Mouse (Mus musculus) left cerebral cortex, postnatal 4 days (tissue): ENCODE results near the gene Ssc4d. TPM values are rescaled to one million over a fixed set of nuclear protein-coding genes. Genes with fewer than 3 reads are reported as not detected.

Source experiments
- DNase-seq: peaks from one replicate; pipeline ENCODE4 v3.0.0-alpha.2; 2022
- intact Hi-C: fragments of 180-260 bp; cut with DNase I; formaldehyde crosslinking; loops from one replicate; pipeline ENCODE4 v1.15.1; 2025
- total RNA-seq, 2 experiments: library from RNA; stranded (reverse); gene quantifications; 2 replicates each; pipeline ENCODE4 v1.2.3; 2021

Ssc4d gene
- 1 to 10 TPM; 2.0 to 2.7 TPM for total RNA-seq

DNA sequence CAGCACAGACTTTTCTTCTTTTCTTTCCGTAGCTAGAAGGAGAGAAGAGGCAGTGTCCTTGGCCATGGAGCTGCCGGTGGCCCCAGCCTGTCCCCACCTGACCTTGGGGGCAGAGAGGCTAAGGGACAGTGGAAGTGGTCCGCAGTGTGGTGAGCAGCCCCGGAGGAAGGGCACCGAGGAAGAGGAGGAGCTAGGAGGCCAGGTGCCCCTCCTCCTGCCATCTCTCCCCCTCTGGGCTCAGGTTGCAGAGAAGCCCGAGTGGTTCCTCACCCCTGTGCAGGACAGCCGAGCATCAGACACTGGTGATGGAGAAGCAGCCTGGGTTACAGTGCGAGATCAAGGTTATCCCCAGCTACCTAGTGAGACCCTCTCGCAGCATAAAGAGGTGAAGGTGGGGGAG lies at the start of gene Ssc4d:
Gene Ssc4d, minus strand, starts transcription at position 167 of the 400 bp plus-strand sequence.
- intact Hi-C loops = no loop called here
- DNase-seq = no peak

- no peak for DNase-seq
- intact Hi-C loops = no loop called here
Observed at GRCm38 (mm10) chr5:136019907-136020306, 45.6 kb upstream of the Ssc4d start.

DNA sequence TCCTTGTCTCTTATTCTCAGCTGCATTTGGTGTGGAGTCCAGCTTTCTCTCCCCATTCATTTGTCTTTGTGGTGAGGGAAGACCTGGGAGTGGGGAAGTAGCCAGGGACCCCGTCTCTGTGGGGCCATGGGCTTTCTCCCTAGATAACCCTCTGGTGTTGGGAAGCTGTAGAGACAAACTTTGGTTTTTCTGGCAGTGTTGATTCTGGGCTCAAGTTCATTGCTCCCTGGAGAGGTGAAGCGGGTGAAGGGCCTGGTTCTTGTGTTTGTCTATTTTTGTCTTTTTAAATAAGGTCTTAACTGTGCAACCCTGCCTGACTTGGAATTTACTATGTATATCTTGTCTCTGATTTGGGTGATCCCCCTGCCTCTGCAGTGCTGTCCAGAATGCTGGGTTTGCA lies 44.4 kb upstream of the Ssc4d start:
- no peak for DNase-seq
- intact Hi-C loops = no loop called here

DNA sequence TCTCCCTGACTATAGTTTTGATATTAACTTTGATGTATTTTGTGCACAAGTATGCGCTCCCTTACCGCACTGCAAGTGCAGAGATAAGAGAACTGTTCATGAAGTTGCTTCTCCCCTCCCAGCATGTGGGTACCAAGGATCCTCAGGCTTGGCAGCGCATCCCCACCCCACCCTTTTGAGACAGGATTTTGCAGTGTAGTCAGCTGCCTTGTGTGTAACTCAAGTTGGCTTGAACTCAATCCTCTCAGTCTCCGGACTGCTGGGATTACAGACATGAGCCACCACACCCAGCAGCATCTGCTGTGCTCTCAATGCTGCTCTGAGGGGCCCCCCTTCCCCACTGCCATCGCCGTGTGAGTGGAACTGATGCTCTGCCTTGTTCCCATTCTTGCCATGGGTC lies 42.9 kb upstream of the Ssc4d start:
- intact Hi-C loops = no loop called here
- DNase-seq = peak; percentile 35

DNA sequence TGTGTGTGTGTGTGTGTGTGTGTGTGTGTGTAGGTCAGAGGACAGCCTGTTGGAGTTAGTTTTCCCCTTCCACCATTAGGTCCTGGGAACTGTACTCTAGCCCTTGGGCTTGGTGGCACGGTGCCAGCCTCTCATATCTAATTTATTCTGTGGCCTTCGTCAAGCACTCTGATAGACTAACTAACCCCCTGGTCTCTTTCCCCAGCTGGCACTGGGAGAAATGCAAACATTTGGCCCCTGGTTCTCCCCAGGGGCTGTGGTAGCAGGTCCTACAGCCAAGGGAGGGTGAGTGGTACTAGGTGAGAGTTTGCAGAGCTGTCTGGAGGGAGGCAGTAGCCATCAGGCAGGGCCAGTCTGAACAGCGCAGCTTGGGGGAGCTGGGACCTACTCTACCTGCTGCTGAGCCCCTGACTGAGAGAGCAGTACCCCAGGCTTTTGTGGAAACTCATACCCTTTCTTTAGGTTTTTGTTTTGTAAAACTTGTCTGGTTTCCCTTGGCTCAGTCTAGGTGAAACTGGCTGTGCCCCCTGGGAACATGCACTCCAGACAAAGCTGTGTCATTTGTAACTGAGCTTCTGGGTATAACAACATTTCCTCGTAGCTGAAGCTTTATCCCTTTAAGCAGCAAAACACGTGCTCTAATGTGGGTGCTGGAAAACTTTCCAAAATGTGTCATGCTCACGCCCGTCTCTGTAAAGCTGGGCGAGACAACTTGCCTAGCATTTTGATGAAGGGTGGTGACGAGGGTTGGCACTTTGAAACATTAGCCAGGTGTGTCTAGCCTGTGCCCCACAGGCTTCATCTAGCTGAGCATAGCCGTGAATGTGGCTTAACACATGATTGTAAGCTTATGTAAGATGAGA lies 41.9 kb upstream of the Ssc4d start:
- intact Hi-C loops = no loop called here
- DNase-seq = peak; percentile 56

DNA sequence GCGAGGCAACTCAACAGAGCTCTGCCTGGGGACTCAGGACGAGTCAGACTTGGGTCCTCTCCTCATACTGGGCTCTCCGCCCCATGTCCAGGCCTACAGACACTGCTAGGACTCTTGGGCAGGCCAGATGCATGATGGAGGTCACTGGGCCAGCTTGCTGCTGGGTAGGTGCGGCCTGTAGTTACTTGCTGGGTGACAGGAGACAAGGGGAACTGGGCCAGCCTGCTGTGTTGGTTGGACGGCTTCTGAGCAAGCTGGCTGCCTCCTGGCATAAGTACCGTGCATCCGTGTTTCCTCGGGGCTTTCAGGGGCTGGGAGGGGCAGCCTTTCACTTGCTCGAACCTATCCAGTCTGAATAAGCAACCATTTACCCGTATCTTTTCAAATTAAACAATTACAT lies 41.3 kb upstream of the Ssc4d start:
- intact Hi-C loops = no loop called here
- no peak for DNase-seq

DNA sequence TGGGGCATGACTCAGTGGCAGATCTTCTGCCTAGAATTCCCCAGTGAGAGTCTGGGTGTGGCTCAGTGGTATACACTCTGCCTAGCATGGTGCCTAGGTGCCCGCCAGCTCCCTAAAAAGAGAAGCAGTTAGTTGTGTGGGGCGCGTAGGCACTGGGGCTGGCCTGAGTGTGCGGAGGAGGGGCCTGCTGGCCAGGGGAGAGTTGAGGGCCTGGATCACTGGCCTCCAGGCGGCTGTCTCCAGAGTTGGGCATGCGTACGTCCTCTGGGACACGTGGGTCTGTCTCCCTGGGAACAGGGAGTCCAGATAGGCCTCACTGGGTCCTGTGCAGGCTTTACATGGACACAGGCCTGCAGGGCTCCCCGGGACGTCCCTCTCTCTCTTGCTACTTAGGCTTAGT lies 40.5 kb upstream of the Ssc4d start:
- intact Hi-C loops = no loop called here

DNA sequence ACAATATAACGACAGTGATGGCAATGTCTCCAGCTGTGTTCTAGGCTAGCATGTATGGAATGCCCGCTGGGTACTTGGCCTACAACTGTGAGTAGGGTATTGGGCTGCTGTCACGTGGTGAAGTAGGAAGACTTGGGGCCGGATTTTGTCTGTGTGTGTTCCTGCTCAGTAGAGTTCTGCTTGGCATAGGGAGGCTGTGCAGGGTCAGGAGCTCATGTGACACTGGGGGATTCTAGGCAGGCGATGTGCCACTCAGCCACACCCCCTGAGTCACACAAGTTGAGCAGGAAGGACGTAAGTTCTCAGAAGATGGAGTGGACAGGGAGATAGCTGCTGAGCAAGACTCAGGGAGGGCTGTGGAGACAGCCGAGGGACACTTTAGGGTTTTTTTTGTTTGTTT lies 33.4 kb upstream of the Ssc4d start:
- no peak for DNase-seq
- intact Hi-C loops = no loop called here

More for the DNA sequence above, 40.5 kb upstream of the Ssc4d start:
- no peak for DNase-seq

DNA sequence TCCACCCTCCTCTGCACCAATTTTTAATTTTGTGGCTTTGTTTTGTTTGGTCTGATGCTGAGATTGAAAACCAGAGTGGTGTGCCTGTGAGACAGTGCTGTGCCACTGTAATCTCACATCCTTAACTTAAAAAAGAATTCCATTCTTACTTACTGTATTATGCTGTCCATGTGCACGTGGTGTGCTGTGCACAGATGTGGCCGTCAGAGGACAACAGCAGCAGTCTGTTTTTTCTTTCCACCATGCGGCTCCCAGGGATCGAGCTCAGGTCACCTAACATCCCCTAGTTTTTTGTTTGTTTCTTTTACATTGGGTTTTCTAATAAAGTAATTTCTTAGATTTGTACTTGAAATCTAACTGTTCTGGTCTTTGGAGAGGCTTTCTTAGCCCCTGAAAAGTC lies 30.2 kb upstream of the Ssc4d start:
- no peak for DNase-seq
- intact Hi-C loops = no loop called here

DNA sequence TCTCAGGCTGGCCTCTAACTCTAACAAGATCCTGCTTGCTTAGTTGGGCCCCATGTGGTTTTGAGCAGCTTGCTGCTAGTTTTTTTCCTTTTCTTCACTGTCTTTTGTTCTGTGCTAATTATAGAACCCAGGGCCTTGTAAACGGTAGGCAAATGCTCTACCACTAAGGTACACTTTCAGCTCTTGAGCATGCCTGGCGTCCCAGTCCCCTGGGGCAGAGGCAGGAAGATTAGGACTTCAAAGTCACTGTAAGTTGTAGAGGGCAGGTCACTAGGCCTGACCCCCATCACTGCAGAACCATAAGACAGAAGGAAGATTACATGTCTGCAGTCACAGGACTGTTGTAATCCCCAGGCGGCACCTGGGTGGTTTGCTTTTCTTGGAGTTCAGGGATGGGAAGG lies 28.4 kb upstream of the Ssc4d start:
- no peak for DNase-seq
- intact Hi-C loops = no loop called here

DNA sequence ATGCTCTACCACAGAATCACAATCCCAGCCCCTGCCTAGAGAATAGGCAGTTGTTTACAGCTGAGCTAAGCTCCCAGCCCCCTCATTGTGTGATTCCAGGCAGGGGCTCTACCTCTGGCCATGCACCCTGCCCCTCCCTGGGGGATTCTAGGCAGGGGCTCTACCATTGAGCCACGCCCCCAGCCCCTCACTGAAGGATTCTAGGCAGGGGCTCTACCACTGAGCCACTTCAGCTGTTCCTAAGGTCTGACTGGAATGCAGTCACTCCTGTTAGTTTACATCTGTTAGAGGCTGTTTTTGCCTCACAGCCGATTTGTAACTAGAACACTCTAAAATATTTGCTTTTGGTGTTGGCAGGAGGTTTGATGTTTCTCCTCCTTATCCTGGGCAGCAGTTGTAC lies 28.0 kb upstream of the Ssc4d start:
- no peak for DNase-seq
- intact Hi-C loops = no loop called here

GRCm38 (mm10) chr5:136001222-136001621 lies 26.9 kb upstream of the Ssc4d start:
- intact Hi-C loops = no loop called here
- DNase-seq = no peak

GRCm38 (mm10) chr5:135996162-135996561 lies 21.8 kb upstream of the Ssc4d start:
- no peak for DNase-seq
- intact Hi-C loops = no loop called here

- intact Hi-C loops = no loop called here
- DNase-seq = peak; percentile 88
Observed at GRCm38 (mm10) chr5:135994725-135995687, 20.7 kb upstream of the Ssc4d start, which contains the start of gene Dtx2. Gene Dtx2 (plus strand): TSS chr5:135994800.

DNA sequence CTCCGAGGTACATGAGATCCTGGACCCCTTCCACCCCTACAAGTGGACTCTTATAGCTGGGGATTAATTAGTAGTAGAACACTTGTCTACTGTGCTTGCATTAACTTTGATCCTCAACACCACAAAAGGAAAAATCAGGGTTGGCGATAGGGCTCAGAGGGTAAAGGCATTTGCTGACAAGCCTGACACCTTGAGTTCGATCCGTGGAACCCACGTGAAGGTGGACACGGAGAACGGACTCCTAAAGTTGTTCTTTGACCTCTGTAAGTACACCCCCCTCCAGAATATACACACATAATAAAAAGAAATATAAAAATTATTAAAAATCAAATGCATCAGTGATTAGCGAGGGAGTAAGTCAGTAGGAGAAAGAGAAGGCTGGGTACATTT lies 20.0 kb upstream of the Ssc4d start:
- intact Hi-C loops = no loop called here
- DNase-seq = no peak

DNA sequence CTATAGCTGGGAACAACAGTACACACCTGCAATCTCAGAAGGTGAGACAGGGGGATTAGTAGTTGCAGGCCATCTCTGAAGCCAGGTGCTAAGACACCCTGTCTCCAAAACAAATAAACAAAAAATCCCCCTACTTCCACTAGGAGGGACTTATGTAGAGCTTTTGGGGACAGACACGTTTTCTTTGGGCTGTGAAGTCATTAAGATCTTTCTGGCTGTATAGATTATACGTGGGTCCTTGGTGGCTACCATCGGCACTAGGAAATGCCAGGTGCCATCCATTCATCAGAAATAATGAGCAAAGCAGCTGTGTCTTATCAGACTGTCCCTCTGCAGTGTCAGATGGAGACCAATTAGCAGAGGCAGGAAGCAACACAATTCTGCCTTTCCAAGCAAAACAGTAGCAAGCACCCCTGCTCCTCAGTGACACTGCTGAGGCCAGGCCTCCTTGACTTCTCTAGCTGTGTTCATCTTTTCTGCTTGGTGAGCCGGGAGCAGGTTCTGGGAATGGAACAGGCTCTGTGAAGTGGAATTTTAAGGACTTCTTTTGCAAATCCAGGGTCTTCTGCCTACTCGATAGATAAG lies 19.1 kb upstream of the Ssc4d start:
- no peak for DNase-seq
- intact Hi-C loops = no loop called here

DNA sequence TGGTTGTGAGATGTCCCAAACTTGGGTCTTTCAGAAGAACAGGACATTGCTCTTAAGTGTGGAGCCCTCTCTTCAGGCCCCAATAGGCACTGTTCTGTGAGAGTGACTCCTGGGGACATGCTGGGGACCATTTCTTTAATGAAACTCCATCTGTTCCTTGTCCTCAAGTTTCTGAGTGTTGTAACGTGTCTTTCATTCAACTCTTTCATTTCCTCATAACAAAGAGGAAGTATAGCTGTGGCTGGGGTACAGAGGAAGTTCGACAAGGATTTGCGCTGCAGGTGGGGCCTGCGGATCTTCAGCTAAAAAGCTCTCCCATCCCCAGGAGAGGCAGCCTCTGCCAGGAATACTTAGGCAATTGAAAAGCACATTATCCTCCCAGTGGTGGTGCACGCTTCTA lies 16.3 kb upstream of the Ssc4d start:
- intact Hi-C loops = no loop called here
- DNase-seq = no peak

- intact Hi-C loops = no loop called here
- DNase-seq = no peak
Observed at GRCm38 (mm10) chr5:135987248-135987647, 12.9 kb upstream of the Ssc4d start.

- intact Hi-C loops = no loop called here
- DNase-seq = no peak
Observed at GRCm38 (mm10) chr5:135984546-135985044, 10.3 kb upstream of the Ssc4d start.

DNA sequence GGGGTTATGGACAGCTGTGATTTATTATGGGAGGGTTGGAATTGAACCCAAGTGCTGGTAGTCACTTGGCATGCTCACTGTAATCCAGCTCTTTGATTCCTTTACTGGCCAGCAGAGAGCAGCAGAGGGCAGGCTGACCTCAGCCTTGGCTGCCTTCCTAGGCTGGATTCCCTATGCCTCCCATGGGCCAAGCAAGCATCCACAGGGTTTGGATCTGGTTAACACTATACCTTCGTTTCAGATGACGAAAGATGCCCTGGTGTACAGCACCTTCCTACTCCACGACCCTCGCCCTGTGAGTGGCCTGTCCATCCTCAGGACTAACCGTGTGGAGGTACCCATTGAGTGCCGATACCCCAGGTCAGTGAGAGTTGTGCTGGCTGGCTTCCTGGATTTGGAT lies 8.1 kb upstream of the Ssc4d start:
- intact Hi-C loops = no loop called here
- peak; percentile 64 for DNase-seq

DNA sequence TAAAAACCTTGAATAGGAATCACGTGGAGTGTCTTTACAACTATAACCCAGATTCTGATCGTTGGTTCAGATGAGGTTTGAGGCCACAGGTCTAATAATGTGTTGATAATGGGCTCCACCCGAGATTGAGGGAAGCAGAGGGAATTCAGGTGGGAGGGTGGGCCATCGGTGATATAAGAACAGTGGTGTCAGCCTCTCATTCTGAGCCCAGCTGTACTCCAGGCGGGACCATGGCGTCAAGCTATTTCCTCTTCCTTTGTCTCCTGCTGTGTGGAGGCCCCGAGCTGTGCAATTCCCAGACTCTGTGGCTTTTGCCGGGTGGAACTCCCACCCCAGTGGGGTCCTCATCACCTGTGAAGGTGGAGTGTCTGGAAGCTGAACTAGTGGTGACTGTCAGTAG lies 5.6 kb upstream of the Ssc4d start, which contains the start of gene Zp3:
Gene Zp3, plus strand, starts transcription at position 196 of the 400 bp plus-strand sequence.
- intact Hi-C loops = no loop called here
- DNase-seq = no peak
